Mouse (Mus musculus) lung, adult 2 months (tissue): ENCODE results near the gene Tmbim6.

ENCODE experiments used
- CTCF ChIP-seq: fragments of 200-500 bp; IDR thresholded peaks from 2 replicates; pipeline ENCODE4 v1.5.1; 2011; ENCODE audit warnings: mild to moderate bottlenecking, low read length, control low read depth; ENCODE audit not compliant: insufficient read depth
- POLR2A ChIP-seq: fragments of 200-500 bp; IDR thresholded peaks from 2 replicates; pipeline ENCODE4 v1.6.1; 2011; ENCODE audit warnings: low read depth, mild to moderate bottlenecking, control low read depth, low read length, borderline replicate concordance; ENCODE audit errors: extremely low read depth

- no peak for TF ChIP-seq POLR2A
- no peak for TF ChIP-seq CTCF
Measured at GRCm38 (mm10) chr15:99358952-99359351, 33.7 kb upstream of the Tmbim6 start.
